Mouse (Mus musculus): ENCODE measurements around the gene Gpr15. TPM values are rescaled to one million over a fixed set of nuclear protein-coding genes. Genes with fewer than 3 reads are reported as not detected.

Gpr15 gene
- polyA plus RNA-seq, 1 experiment from 2014 or later, result not detected

DNA sequence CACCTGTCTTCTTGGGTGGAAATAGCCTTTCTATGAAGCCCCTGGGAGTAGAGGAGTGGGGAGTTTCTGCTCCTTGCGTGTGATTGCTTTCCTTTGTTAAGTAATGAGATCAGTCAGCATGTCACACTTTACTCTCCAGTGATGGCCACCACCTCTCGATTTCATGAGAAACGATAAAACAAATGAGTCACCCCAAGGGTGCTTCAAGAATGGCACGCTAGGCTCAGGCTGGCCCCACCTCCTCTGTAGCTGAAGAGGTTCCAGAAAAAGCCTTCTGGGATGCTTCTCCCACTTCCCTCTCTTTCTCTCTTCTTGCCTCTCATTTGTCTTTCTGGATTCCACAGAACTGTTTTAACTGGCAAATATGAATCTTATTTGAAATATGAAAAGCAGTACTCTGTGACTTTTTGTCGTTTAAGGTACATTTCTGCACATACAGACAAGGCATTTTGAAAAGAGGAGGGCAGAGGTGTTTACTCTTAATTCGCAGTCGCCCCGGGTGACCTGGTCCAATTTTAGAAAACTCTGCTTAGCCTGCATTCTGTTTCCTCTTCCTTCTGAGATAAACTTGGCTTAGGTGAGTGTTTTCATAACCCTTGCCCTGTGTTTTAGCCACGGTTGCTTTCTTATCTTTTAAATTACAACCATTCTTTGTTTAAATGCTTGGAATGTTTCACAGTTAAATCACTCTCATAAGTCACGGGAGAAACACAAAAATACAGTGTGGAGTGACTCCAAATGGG lies 15.3 kb downstream of the Gpr15 start:
- Histone ChIP-seq H3K27ac (no peak overlapping the region), H3K27me3 (ENCODE audit: insufficient read depth, low read length) (no peaks in the 10 kb centered on the region), H3K4me3 (replicated peaks; ENCODE audit: low read depth, low read length) (no peak overlapping the region), H3K36me3 (ENCODE audit: insufficient read depth, low read length) (no peaks in the 10 kb centered on the region), H3K4me1 (replicated peaks; ENCODE audit: insufficient read depth, low read length) (no peaks in the 10 kb centered on the region), H3K9ac (ENCODE audit: low read depth, low read length) (no peak overlapping the region), H3K9me3 (replicated peaks; ENCODE audit: low read length) (no peaks in the 10 kb centered on the region), H3K4me2 (ENCODE audit: low read length) (0 out of 2 replicates have a peak overlapping the region, but pooled peaks have one; percentile 7)
- peak; percentile 54 for DNase-seq (ENCODE audit: low spot score)
- ATAC-seq (replicated peaks; ENCODE audit: low FRiP score, low read depth), result no peak
- 23% methylated on average over 10 of the region's 10 CpGs for WGBS
- TF ChIP-seq CTCF (IDR thresholded peaks at IDR 0.05; ENCODE audit: low read depth), result no peak

DNA sequence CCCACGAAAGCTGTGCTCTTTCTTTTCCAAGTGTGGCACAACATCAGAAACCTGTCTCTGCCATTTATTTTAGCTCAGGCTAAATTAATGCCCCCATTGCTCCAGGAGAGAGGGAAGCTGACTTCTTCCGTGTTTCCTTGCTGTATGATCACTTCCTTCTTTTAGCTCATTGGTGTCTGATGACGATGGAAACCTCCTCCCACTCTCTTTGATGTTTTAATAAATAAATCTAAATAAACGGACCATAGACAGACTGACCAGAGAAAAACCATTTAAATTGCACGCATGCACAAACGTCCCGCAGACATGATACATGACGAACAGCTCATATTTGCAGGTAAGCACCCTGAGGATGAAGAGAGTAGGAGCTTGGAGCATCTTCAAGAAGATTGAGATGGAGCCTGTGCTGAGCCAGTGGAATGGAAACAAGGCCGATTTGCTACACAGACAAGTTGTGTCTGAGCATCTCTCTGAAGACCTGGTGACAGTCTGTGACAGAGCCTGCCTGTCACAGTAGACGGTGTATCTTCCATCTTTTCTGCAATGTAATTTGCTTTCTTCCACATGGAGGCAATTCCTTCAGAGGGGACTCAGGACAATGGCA lies 16.4 kb downstream of the Gpr15 start:
- Histone ChIP-seq H3K27me3 (ENCODE audit: insufficient read depth, low read length) (no peaks in the 10 kb centered on the region), H3K36me3 (ENCODE audit: insufficient read depth, low read length) (no peaks in the 10 kb centered on the region), H3K9ac (ENCODE audit: low read depth, low read length) (no peak overlapping the region), H3K27ac (no peak overlapping the region), H3K4me3 (replicated peaks; ENCODE audit: low read depth, low read length) (no peak overlapping the region), H3K4me2 (ENCODE audit: low read length) (no peak overlapping the region), H3K9me3 (replicated peaks; ENCODE audit: low read length) (no peaks in the 10 kb centered on the region), H3K4me1 (replicated peaks; ENCODE audit: insufficient read depth, low read length) (no peaks in the 10 kb centered on the region)
- ATAC-seq (replicated peaks; ENCODE audit: low FRiP score, low read depth), result no peak
- DNase-seq (ENCODE audit: low spot score), result no peak
- no peak for TF ChIP-seq CTCF (IDR thresholded peaks at IDR 0.05; ENCODE audit: low read depth)
- WGBS, result 64% methylated on average over 10 of the region's 10 CpGs

DNA sequence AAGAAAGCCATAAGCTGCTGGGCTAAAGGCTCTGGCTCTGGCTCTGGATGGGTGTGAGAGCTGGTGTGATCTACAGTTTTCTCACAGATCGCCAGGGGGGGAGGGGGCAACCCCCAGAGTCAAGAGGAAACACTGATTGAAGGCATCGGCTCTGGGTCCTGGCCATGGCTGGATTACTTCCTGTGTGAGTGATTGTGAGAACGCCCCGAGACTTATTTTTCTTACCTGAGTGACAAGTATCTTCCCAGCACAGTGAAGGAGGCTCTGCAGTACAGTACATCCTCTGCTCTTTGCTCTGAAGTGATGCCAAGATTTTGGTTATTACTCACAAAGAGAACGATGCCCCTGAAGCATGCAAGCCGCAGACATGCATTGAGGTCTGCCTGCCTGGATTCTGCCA lies 17.1 kb downstream of the Gpr15 start:
- TF ChIP-seq CTCF (IDR thresholded peaks at IDR 0.05; ENCODE audit: low read depth), result no peak
- H3K27me3 ChIP-seq (ENCODE audit: insufficient read depth, low read length), result no peaks in the 10 kb centered on the region
- no peak overlapping the region for H3K4me2 ChIP-seq (ENCODE audit: low read length)
- no peak overlapping the region for H3K27ac ChIP-seq
- WGBS, result 34% methylated on average over 6 of the region's 6 CpGs
- no peaks in the 10 kb centered on the region for H3K4me1 ChIP-seq (replicated peaks; ENCODE audit: insufficient read depth, low read length)
- H3K9ac ChIP-seq (ENCODE audit: low read depth, low read length), result no peak overlapping the region
- no peak overlapping the region for H3K4me3 ChIP-seq (replicated peaks; ENCODE audit: low read depth, low read length)
- DNase-seq (ENCODE audit: low spot score) (no peak), ATAC-seq (replicated peaks; ENCODE audit: low FRiP score, low read depth) (no peak)
- H3K36me3 ChIP-seq (ENCODE audit: insufficient read depth, low read length), result no peaks in the 10 kb centered on the region
- no peaks in the 10 kb centered on the region for H3K9me3 ChIP-seq (replicated peaks; ENCODE audit: low read length)

- Histone ChIP-seq H3K27me3 (ENCODE audit: insufficient read depth, low read length) (no peaks in the 10 kb centered on the region), H3K4me3 (replicated peaks; ENCODE audit: low read depth, low read length) (no peak overlapping the region), H3K9ac (ENCODE audit: low read depth, low read length) (no peak overlapping the region), H3K4me1 (replicated peaks; ENCODE audit: insufficient read depth, low read length) (no peaks in the 10 kb centered on the region), H3K4me2 (ENCODE audit: low read length) (no peak overlapping the region), H3K27ac (no peak overlapping the region), H3K9me3 (replicated peaks; ENCODE audit: low read length) (no peaks in the 10 kb centered on the region), H3K36me3 (ENCODE audit: insufficient read depth, low read length) (no peaks in the 10 kb centered on the region)
- TF ChIP-seq CTCF (IDR thresholded peaks at IDR 0.05; ENCODE audit: low read depth), result no peak
- 84% methylated on average over 12 of the region's 12 CpGs for WGBS
- ATAC-seq (replicated peaks; ENCODE audit: low FRiP score, low read depth) (no peak), DNase-seq (ENCODE audit: low spot score) (no peak)
Observed at GRCm38 (mm10) chr16:58700816-58701424, 17.9 kb downstream of the Gpr15 start.

DNA sequence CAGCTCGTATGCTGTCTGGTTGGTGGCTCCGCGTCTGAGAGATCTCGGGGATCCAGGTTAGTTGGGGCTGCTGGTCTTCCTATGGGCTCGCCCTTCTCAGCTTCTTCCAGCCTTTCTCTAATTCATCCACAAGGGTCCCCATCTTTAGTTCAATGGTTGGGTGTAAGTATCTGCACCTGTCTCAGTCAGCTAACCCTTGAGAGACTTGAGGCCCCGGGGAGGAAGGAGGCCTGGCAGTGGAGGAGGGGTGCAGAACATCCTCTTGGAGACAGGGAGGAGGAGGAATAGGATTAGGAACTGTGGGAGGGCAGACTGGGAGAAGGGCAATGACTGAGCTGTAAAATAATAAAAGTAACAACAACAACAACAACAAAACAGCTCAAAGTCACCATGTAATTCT lies 18.7 kb downstream of the Gpr15 start:
- H3K9ac ChIP-seq (ENCODE audit: low read depth, low read length), result no peak overlapping the region
- H3K4me2 ChIP-seq (ENCODE audit: low read length), result no peak overlapping the region
- no peaks in the 10 kb centered on the region for H3K36me3 ChIP-seq (ENCODE audit: insufficient read depth, low read length)
- H3K9me3 ChIP-seq (replicated peaks; ENCODE audit: low read length), result no peaks in the 10 kb centered on the region
- TF ChIP-seq CTCF (IDR thresholded peaks at IDR 0.05; ENCODE audit: low read depth), result no peak
- no peaks in the 10 kb centered on the region for H3K4me1 ChIP-seq (replicated peaks; ENCODE audit: insufficient read depth, low read length)
- no peak overlapping the region for H3K4me3 ChIP-seq (replicated peaks; ENCODE audit: low read depth, low read length)
- 64% methylated on average over 6 of the region's 6 CpGs for WGBS
- no peak for DNase-seq (ENCODE audit: low spot score)
- no peak for ATAC-seq (replicated peaks; ENCODE audit: low FRiP score, low read depth)
- H3K27me3 ChIP-seq (ENCODE audit: insufficient read depth, low read length), result no peaks in the 10 kb centered on the region
- H3K27ac ChIP-seq, result no peak overlapping the region

- no peak overlapping the region for H3K4me3 ChIP-seq (replicated peaks; ENCODE audit: low read depth, low read length)
- H3K27me3 ChIP-seq (ENCODE audit: insufficient read depth, low read length), result no peaks in the 10 kb centered on the region
- DNase-seq (ENCODE audit: low spot score) (no peak), ATAC-seq (replicated peaks; ENCODE audit: low FRiP score, low read depth) (no peak)
- H3K4me1 ChIP-seq (replicated peaks; ENCODE audit: insufficient read depth, low read length), result no peaks in the 10 kb centered on the region
- no peak for TF ChIP-seq CTCF (IDR thresholded peaks at IDR 0.05; ENCODE audit: low read depth)
- H3K27ac ChIP-seq, result no peak overlapping the region
- H3K9ac ChIP-seq (ENCODE audit: low read depth, low read length), result no peak overlapping the region
- 97% methylated on average over 1 of the region's 1 CpGs for WGBS
- H3K9me3 ChIP-seq (replicated peaks; ENCODE audit: low read length), result no peaks in the 10 kb centered on the region
- no peaks in the 10 kb centered on the region for H3K36me3 ChIP-seq (ENCODE audit: insufficient read depth, low read length)
- H3K4me2 ChIP-seq (ENCODE audit: low read length), result no peak overlapping the region
Observed at GRCm38 (mm10) chr16:58697261-58697660, 21.6 kb downstream of the Gpr15 start.

All from kidney, postnatal 0 days (tissue).